Mouse (Mus musculus) megakaryocyte-erythroid progenitor cell, adult 5-6 weeks (primary cell): ENCODE measurements around the gene Paqr4. TPM values are rescaled to one million over a fixed set of nuclear protein-coding genes. Genes with fewer than 3 reads are reported as not detected.
"Not testable (repeated sequence)": the region's sequence is repeated elsewhere in the genome, so short reads cannot be mapped to it uniquely, and the experiment has no call there.

Experiments used
- ATAC-seq: replicated peaks from 2 replicates; pipeline ENCODE4 v1.8.0; 2016; ENCODE audit warnings: mild to moderate bottlenecking, inconsistent platforms; ENCODE audit not compliant: severe bottlenecking, poor library complexity, low FRiP score, low TSS enrichment
- total RNA-seq, 2 experiments: library from RNA; stranded (forward) in 1 of 2; stranded (reverse) in 1 of 2; fragments of 200-1000, 215-1000 nt in 1 of 2; fragments of >200 nt in 1 of 2; fragmentation: Nextera tagmentation in 1 of 2; gene quantifications; 2 replicates each; pipeline ENCODE4 v1.2.3; 2014 to 2017

The Paqr4 gene
- total RNA-seq (2014; fragmentation: Nextera tagmentation) (7.2 and 13.3 TPM in 2 replicates), total RNA-seq (2017) (6.2 and 11.6 TPM in 2 replicates)

DNA sequence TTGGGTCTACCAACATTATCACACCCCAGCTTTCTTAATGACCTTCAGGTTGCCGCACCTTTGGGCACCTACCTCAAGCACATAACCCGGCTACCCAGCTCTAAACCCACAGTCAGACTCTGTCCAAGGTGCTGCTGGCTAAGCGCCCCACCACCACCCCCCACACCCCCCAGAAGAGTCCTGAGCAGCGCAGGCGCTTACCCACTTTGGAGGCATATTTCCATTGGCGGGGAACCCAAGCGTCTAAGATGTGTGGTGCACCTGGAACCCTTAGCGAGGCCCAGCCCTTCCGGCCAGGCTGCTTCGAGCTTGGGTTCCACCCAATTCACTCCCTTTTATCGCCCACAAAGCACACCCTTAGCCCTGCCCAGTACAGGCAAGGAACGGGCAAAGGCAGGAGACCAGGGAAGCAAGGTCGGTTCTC lies at the start of gene Paqr4:
TSS of gene Paqr4 (minus strand) at position 270 of the 424 bp plus-strand sequence.
- peak; percentile 57 for ATAC-seq

DNA sequence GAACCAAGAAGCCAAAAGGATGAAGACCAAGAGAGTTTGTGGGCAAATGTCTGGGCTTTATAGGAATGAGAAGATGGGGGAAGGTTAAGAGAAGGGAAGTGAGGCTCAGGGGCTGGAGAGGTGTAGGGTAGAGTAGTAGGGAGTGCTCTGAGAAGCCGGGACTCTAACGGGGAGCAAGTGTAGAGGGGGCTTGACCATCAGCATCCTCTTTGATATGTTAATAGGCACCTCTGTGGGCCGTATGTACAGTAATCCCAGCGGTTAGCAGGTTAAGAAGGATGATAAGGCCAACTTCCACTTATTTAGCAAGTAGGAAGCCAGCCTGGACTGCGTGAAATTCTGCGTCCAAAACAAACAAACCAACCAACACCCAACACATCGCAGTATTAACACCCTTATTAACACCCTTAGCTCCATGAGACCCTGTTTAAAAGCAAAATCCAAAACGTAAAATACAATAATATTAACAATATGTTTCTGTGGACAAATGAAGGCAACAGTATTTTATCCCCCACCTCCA lies 49.1 kb upstream of the Paqr4 start:
- ATAC-seq = no peak

DNA sequence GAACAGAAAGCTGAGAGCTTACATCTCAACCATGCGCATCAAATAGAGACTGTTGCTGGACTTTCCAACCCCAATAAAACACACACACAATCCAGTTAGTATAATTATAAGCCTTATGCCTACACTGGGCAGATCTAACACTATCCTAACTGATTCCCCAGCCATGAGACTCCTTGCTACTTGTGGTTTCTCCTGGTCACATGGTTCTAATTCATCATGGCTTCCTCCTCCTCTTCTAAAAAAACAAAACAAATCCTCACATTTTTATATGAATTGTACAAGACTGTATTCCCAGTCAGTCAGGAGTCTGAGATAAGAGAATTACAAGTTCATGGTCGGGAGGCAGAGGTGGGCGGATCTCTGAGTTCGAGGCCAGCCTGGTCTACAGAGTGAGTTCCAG lies 48.3 kb upstream of the Paqr4 start:
- ATAC-seq = no peak

DNA sequence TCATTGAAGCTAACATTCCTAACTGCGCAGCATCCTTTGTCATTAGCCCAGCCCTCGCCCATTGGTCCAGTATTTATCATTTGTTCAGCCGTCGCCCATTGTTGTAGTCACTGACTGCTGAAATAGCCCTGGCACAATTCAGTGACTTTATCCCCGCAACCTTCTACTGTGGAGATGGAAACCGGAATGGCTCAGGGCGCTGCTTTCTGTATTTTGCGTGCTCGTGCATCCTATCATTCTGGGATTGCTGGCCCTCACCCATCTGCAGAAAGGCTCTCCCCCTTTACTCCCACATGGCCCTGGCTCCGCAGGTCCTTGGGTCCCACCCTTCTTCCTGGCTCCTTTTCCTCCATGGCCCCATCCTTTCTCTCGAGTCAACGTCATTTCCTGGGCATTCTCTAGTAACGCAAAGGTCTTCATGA lies 45.9 kb upstream of the Paqr4 start:
- ATAC-seq = no peak

DNA sequence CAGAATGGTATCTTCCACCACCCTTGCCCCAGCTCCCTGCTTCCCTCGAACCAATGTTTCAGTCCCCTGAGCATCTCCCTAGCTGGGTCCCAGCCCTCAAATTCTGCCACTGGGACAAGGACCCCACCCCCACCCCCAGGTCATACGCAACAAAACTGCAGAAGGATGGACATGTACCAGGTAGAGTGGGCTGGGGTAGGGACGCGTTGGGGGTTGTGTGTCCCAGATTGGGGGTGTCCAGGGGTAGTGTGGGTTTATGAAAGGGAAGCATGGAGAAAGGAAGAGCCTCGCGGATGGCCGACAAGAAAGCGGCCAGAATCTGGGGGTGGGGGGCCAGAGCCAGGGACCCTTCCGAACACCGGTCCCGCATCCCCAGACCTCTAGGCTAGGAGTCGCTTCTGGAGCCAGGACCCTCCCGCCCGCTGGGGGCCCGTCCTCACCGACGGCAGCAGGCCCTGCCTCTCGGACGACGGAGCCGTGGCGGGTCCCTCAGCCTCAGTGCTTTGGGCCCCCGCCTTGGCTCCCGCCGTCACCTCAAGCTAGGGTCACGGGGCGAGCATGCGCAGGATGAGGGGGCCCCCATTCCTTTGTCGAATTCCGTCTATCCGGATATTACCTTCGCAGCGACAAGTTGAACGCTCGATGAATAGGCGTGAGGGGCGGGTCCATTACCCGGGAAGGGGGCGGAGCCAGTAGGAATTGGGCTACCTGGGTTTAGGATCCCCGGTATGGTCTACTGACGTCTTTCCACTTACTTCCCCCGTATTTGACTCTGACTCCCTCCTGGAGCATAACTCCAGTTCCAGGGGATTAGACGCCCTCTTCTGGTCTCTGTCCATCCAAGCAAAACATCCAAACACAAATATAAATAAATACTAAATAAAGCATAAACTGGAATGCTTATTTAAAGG lies 45.1 kb upstream of the Paqr4 start, which contains the start of gene Flywch2:
TSS of gene Flywch2 (minus strand) at position 521 of the 911 bp plus-strand sequence.
- ATAC-seq = peak; percentile 82

DNA sequence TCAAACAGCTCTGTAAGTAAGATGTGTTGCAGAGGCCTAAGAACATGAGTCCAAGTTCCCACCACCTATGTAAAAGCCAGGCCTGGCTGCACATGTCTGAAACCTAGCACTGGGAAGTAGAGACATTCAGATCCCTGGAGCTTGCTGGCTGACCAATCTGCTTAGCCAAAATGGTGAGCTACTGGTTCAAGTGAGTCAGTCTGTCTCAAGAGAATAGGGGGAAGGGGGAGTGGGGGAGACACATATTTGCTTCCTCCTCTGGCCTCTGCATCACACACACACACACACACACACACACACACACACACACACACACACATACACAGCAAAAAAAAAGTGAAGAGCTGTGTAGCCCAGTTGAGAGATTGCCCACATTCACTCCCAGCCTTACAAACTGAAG lies 42.7 kb upstream of the Paqr4 start:
- no peak for ATAC-seq

DNA sequence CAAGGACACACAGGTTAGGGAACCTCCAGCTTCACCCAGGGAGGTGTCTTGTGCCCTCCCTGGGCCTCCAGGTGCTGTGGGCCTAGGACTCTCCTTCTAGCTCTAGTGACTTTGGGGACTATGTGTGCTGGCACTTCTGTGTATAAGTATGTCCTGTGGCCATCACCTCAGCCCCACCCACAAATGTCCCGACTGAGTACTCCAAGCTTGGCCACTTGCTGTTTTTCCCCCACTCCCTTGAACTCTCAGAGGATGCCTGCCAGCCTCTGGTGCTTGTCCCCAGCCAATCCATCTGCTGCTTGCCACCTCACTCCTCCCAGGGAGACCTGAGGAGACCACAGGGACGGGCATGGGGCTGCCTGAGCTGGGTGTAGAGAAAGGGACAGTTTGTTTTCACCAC lies 37.8 kb upstream of the Paqr4 start:
- ATAC-seq = no peak

DNA sequence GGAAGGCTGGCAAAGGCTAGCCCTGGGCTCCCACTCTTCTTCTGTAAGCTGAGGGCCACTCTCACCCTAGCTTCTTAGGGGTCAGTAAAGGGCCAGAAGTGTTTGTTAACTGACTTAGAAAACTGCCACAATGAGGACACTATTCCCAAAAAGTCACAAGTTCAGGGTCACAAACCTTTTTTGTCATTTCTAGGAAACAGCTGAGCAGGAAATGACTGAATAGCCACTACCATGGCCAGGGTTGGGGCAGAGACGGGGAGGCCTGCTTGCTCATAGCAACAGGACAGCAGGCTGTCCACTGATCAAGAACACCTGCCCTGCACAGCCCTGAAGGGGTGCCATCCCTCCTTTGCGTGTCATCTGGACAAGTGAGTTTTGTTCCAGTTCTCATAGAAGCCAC lies 36.5 kb upstream of the Paqr4 start:
- no peak for ATAC-seq

DNA sequence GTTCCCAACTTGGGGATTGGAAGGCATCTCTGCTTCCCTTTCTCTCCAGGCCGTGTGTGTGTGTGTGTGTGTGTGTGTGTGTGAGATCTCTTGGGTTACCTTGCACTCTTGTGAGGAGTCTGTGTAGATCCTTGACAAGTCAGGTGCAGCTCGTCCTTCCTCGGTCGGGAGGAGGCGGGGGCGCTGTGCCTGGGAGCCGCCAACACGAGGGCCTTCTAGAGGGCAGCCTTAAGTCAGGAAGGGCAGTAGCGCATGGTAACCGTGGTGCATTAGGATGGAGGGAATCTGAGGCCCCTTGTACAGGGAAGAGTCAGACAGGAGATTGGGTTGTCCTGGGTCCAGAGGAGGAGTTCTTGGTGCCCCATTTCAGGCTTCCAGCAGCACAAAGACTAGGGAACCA lies 35.5 kb upstream of the Paqr4 start:
- no peak for ATAC-seq

DNA sequence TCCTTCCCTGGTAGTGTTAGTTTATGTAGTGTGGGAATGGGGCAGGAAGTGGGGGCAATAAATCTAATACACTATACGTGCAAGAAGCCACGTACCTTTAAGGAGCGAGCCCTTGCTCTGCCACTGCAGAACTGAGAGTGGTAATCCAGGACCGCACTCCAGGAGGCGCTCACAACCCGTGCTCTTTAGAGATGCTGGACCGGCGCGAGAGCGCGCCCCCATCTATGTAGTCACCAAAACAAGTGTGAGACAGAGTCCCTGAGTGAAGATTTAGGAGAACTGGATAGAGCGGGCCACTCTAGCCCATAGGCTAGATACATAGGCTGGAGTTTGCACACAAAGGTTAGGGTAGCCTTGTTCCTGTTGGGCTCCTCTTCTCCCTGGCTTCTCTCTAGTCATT lies 33.4 kb upstream of the Paqr4 start:
- peak; percentile 82 for ATAC-seq

DNA sequence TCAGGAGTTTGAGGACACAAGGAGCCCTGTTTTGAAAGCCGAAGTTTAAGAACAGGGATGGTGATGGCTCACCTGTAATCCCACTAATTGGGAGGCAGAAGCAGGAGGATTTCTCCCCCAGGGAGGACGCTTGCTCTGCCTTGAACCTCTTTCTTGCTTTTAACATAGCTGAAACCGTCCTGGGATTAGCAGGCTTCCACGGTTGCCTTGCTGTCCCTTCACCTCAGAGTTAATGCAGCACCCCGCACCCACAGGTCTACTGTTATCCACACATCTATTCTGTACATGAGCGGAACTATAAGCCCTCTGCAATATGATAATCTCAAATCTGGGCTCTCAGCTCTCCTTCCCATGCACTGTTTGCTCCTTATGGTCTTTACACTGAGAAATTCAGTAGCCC lies 33.0 kb upstream of the Paqr4 start:
- no peak for ATAC-seq

DNA sequence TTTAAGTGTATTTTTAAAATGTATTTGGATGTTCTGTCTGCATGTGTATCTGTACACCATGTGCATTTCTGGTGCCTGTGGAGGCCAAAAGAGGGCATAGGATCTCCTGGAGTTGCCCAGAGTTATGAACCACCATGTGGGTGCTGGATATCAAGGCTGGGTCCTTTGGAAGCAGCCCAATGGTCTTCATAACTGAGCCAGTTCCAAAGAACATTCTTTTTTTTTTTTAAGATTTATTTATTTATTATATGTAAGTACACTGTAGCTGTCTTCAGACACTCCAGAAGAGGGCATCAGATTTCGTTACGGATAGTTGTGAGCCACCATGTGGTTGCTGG lies 31.5 kb upstream of the Paqr4 start:
- not testable (repeated sequence) for ATAC-seq

DNA sequence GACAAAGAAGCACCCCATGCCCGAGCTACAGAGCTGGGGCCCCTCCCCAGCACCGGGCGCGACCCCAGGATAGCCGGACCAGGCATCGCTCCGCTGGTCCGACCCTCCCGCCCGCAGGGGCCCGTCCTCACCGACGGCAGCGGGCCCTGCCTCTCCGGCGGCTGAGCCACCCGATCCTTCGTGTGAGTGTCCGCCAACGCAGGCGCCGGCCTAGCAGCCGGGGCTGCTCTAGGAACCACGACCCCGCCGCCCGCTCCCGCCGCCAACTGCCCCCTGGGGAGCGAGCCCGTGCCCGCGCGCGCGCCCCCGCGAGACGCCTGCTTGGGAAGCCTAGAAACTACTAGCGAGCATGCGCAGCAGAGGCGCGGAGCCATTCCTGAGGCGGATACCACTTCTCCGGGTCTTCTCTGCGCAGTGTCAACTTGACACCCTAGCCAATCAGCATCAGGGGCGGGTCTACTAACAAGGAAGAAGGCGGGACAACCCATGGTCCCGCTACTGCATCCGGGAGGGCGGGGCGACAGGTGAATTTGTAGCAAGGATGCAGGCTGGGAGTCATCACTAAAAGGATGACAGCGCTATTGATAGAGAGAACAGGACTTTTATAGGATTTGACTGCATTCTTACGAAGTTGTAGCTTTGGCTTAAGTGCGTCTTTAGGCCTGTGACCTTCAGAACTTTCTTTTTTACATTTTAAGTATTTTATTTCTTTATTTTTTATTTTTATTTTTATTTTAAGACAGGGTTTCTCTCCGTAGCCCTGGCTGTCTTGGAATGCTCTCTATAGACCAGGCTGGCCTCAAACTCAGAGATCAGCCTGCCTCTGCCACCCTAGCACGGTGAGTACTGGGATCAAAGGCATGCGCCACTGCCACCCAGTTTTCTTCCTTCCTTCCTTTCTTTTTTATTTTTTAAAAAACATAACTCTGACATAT lies 30.9 kb upstream of the Paqr4 start, which contains the start of gene Flywch1:
TSS of gene Flywch1 (minus strand) at position 319 of the 935 bp plus-strand sequence.
- peak; percentile 96 for ATAC-seq

DNA sequence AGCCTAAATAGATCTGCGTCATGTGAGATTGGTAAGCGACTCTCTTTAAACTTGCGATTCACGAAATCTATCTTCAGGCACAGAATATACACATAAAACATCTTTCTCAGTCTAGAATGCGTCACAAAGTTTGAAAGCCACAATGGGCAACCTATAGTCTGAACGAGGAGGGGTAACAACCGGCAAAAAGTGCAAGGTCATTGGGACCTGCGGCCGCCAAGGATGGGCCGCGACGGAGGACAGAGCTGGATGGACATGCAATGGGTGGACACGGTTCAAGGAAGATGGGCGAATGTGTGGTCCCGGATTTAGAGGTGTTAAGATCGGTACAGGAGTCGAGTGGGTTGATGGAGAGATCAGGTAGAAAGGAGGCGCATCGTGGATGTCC lies 30.2 kb upstream of the Paqr4 start:
- 0 out of 2 replicates have a peak, but pooled peaks have one; percentile 21 for ATAC-seq

DNA sequence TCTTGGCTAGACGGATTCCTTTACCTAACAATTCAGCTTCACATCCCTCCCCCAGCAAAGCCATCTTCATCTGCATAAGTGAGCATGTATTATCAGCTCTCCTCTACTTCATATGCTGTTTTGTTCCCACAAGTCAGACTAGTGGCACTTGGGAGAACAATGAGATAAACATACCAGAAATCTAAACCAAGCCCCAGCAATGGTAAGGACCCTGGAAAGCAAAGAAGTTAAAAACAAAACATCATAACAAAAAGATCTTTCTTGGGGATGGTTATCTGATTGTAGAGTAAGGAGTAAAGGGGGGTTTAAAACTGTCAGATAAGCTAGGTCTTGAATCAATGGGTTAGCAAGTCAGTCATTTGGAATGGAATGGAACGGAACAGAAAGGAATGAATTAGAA lies 29.8 kb upstream of the Paqr4 start:
- 0 out of 2 replicates have a peak, but pooled peaks have one; percentile 27 for ATAC-seq

DNA sequence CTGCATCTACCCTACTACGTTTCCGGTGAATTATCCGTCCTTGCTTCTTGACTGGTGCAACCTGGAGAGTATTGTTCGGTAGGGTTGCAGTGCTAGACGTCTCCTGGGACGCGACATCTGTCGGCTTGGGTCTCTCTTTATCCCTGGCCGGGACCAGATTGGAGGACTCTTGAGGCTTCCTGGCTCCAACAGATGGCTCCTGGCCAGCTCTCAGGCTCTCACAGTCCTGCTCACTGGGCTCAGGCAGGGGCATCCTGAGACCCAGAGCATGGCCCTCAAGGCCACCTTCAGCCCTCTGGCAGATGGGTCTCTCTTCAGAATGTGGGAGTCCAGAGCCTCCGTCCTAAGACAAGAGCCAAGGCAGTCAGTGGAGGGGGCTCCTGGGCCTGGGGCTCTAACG lies 22.3 kb upstream of the Paqr4 start:
- no peak for ATAC-seq

DNA sequence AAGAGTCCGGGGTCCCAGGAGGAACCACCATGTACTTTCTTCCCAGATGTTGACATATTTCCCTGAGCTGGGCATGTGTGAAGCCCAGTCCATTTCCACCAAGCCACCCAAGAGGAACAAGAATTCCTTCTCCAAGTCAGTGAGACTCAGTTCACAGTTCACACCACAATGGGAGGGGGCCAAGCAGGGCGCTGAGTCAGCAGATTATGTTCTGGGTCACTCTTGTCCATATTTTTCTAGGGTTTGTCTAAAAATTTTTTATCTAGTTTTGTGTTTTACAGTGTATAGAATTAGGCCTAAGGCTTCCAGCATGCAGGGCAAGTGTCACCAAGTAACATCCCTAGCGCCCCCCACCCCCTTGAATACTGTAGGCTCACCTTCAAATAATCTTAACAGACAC lies 20.5 kb upstream of the Paqr4 start:
- ATAC-seq = no peak

DNA sequence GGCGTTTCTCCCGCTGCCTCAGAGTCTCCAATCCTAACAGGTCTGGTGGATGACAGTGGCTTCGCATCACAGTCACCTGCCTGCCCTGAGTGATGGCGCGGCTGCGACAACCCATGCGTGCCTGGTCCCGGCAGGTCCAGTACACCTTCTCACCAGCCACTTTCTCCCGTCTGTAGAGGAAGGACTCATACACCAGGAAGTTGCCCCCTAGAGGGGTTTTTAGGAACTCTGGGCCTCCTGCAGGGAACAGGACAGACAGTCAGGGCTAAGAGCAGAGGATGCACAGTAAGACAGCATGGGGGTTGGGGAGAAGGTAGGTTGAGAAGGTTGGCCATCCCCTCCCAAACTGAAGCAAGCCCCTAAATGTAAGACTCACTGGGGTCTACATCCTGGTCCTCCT lies 19.6 kb upstream of the Paqr4 start:
- ATAC-seq = no peak

DNA sequence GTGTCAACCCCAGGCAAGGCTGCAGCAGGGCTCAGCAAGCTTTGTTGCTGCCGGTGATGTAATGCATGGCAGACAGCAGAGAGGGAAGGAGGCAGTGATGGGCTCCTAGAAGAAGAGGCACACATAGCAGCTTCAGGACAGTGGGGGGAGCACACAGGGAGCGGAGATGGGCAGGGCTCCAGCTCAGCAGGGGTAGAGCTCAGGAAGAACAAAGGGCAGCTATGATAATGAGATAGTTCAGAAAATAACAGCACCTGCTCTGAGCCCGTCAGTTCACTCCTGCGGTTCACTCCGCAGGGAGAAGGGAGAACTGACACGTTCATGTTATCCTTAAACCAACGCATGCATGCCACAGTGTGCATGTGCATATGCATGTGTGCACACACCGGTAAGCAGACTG lies 18.1 kb upstream of the Paqr4 start:
- no peak for ATAC-seq

DNA sequence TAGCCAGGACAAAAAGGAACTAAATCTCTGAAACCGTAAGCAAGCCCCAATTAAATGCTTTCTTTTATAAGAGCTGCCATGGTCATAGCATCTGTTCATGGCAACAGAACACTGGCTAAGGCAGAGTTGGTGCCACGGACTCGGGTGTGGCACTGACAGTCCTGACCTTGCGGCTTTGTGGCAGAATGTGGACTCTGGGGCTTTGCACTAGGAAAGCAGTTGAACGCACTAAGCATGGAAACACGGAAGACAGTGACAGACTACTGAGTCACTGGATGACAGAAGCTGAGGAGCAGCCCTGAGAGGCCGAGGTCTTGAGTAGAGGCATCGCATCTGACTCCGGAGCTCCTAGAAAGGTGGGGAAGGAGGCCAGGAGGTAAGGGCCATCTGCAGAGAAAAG lies 16.9 kb upstream of the Paqr4 start:
- no peak for ATAC-seq
